Mouse (Mus musculus) left cerebral cortex, postnatal 4 days (tissue): ENCODE measurements around the gene Gm7361. TPM values are rescaled to one million over a fixed set of nuclear protein-coding genes. Genes with fewer than 3 reads are reported as not detected.
"Not testable (repeated sequence)": the region's sequence is repeated elsewhere in the genome, so short reads cannot be mapped to it uniquely, and the experiment has no call there.

ENCODE experiments used
- DNase-seq: peaks from one replicate; pipeline ENCODE4 v3.0.0-alpha.2; 2022
- intact Hi-C: fragments of 180-260 bp; cut with DNase I; formaldehyde crosslinking; loops from one replicate; pipeline ENCODE4 v1.15.1; 2025
- total RNA-seq, 2 experiments: library from RNA; stranded (reverse); gene quantifications; 2 replicates each; pipeline ENCODE4 v1.2.3; 2021

Gene Gm7361
- total RNA-seq = under 1 TPM; 0.24 to 0.30 TPM

DNA sequence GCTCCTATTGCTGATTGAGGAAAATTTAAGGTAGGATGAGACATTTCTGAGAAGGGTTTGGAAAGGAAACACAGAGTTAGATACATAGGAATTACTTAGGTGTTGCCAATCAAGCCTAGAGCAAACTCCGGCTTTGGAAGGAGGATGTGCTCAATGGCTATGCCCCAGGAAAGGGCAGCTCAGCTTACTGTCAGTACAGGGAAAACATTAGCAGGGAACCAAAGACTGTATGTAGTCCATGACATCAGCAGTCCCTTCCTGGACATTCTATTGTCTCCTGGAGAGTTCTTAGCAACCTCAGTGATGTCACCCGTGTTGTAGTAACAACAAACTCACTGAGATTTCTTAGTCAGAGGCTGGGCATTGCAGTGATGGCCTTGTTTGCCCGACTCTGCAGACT is at the start of gene Gm7361:
TSS of gene Gm7361 (plus strand) at position 301 of the 400 bp plus-strand sequence.
- DNase-seq, intact Hi-C loops: not testable (repeated sequence)

DNA sequence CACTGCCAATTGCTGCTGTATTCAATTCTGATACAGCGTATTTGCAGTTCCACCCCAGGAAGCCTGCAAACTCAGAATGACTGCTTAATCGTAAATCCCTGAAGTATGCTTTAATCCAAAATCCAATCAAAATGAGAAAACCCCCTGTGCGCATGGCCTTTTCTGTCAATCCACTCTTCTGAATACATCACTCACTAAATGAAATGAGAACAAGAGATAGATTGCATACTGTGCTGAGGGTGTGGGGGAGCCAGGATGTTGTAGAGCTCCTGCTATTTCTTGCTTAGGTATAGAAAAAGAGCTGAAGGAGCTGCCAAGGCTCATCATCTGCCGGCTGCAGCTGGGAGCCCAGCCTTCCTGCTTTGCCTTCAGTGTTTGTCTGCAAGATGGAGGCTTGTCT is 46.5 kb upstream of the Gm7361 start:
- intact Hi-C loops = no loop called here
- DNase-seq = no peak

DNA sequence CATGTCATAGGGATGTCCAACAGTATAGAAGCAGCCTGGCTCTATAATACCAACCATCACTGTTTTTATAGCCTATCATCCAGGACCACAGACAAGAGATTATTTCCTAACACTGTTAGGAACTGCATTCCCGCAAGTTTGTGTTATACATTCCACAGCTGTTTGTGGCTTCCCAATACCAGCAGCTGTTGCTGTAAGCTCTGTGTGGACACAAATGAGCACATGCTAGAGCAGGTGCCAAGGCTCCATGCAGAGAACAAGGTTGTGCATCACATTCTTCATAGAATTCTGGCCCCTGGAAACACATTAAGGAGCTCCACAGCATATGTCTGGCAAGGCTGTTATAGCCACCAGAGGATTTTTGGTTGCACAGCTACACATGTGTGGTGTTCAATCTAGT is 35.4 kb upstream of the Gm7361 start:
- intact Hi-C loops = no loop called here
- DNase-seq = no peak

GRCm38 (mm10) chr5:26266656-26267055 is 9.2 kb downstream of the Gm7361 start:
- intact Hi-C loops, DNase-seq: not testable (repeated sequence)

DNA sequence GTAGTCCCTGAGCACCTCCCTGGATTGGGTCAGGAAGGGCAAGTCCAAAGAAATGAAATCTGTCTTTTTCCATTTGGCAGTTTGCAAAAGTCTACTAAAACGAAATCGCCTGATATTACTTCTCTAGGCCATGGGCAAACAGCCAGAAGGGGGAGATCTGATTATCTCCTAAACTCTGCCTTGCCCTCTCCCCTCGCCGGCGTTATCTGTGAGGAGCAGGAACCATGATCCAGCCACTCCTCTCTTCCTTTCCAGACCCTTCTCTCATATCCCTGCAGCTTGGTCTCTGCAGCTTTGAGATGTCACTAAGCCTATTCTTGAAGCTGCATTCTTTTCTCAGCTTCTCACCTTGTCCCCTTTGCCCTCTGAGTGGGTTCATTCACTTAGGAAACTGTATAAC is 22.9 kb downstream of the Gm7361 start:
- no peak for DNase-seq
- intact Hi-C loops = loop anchor here (10.0 kb wide), 1 partner anchor 754 kb away; no protein-coding TSS in a partner anchor

DNA sequence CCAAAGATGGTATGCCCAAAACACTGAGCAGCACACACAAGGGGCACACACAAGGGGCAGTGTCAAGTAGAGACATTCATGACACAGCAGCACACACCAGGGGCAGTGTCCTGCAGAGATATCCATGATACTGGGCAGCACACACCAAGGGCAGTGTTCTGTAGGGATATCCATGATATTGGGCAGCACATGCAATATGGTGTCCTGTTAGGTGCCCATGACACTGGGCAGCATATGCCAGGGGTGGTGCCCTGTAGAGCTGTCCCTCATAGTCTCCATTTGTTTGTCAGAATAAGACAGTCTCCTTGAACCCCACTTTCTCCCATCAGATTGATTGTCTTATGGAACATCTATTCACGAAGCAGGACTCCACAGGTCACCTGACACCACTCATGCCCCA is 24.2 kb downstream of the Gm7361 start:
- intact Hi-C loops = loop anchor here (10.0 kb wide), 1 partner anchor 753 kb away; no protein-coding TSS in a partner anchor
- no peak for DNase-seq

GRCm38 (mm10) chr5:26282282-26282681 is 24.8 kb downstream of the Gm7361 start:
- intact Hi-C loops = loop anchor here (10.0 kb wide), 1 partner anchor 753 kb away; no protein-coding TSS in a partner anchor
- peak; percentile 79 for DNase-seq

- DNase-seq = no peak
- intact Hi-C loops = loop anchor here (10.0 kb wide), 1 partner anchor 751 kb away; no protein-coding TSS in a partner anchor
Observed at GRCm38 (mm10) chr5:26283399-26283798, 25.9 kb downstream of the Gm7361 start.

DNA sequence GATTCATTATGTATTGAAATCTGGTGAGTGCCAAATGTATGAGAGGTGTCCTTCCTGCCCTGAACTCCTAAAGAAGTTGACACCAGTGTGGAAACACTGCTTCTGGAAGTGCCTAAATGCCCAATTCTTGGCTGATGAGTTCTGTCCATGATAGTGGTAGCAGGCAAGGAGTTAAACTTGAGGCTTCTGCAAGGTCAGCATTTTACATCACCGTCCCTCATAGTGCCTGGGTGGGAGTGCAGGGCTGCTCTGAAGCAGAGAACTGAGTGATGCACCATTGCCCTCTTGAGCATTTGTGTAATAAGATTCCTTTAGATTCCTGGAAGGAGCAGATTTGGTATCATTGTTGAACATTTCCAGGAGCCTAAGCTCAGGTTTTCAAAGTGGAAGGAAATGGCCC is 34.1 kb downstream of the Gm7361 start:
- DNase-seq = no peak
- intact Hi-C loops = no loop called here

DNA sequence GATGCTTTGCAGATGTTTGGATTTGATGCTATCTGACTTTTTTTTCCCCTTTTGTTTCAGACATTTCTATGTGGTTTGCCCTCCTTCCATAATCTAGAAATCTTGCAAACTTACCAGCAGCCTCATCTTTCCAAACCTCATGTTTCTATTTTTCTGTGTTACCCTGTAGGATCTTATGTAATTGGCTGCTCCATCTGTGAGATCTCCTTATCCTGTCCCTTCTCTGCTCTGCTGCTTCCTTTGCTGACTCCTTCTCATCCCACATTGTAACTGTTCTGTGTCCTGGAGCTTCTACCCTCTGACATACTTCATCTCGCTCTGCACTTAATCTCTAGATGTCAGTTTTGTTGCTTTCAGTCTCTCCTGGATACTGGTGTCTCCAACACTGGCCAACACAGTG is 35.8 kb downstream of the Gm7361 start:
- intact Hi-C loops = no loop called here
- DNase-seq = no peak

Other genes with a start within 250 kb of the Gm7361 start
- not detected for gene Gm5862, start 234.8 kb upstream of the Gm7361 start, total RNA-seq
- gene Speer4a, start 218.1 kb upstream of the Gm7361 start, total RNA-seq = not detected
- not detected for gene Gm7347, start 199.1 kb upstream of the Gm7361 start, total RNA-seq
- not detected for gene Gm10471, start 168.4 kb upstream of the Gm7361 start, total RNA-seq
- not detected for gene 5031410I06Rik, start 152.3 kb upstream of the Gm7361 start, total RNA-seq
- not detected for gene Gm10220, start 136.3 kb upstream of the Gm7361 start, total RNA-seq